Mouse (Mus musculus): ENCODE data around the gene Gas2l1.

GRCm38 (mm10) chr11:5057856-5058641 is 7.1 kb downstream of the Gas2l1 start, which contains the start of gene Rasl10a:
- TF ChIP-seq HCFC1 (IDR thresholded peaks at IDR 0.05; ENCODE audit: borderline replicate concordance, insufficient read depth, low read length) = no peak
- no peak for TF ChIP-seq CHD2 (IDR thresholded peaks at IDR 0.05; ENCODE audit: low read depth, low read length)
- no peak for TF ChIP-seq ZC3H11A (IDR thresholded peaks at IDR 0.05; ENCODE audit: borderline replicate concordance, low read depth, low read length)
- no peak for TF ChIP-seq MAFK (IDR thresholded peaks at IDR 0.05; ENCODE audit: insufficient read depth, low read depth, low read length)
- TF ChIP-seq ZNF384 (IDR thresholded peaks at IDR 0.05; ENCODE audit: low read depth, low read length) = no peak

All from ES-E14 (cell line).